Mouse (Mus musculus) inflammation-experienced regulatory T-cells (primary cell): ENCODE results near the gene Sdhaf2. TPM values are rescaled to one million over a fixed set of nuclear protein-coding genes. Genes with fewer than 3 reads are reported as not detected.

ENCODE experiments used
- polyA plus RNA-seq, 2 experiments: library from polyadenylated mRNA; unstranded; fragments of 100-300 nt; shearing (Covaris generic); gene quantifications; one replicate each; pipeline ENCODE4 v1.2.1; 2017

Sdhaf2 gene
- polyA plus RNA-seq = 10 to 100 TPM; 77.2 to 94.4 TPM

GRCm38 (mm10) chr19:10525910-10526309 lies at the start of gene Sdhaf2:
Sdhaf2 (minus strand) TSS chr19:10526142.

GRCm38 (mm10) chr19:10555624-10556510 lies 29.9 kb upstream of the Sdhaf2 start, which contains the start of gene Tmem216:
Tmem216 (minus strand) TSS chr19:10556238.

GRCm38 (mm10) chr19:10525106-10525901 lies 638 bp downstream of the Sdhaf2 start, which contains the start of gene Cpsf7:
Cpsf7 (plus strand) TSS chr19:10525266.

GRCm38 (mm10) chr19:10482703-10483102 lies 43.2 kb downstream of the Sdhaf2 start, which contains the start of gene Ppp1r32:
Ppp1r32 (minus strand) TSS chr19:10482928.

GRCm38 (mm10) chr19:10456752-10457483 lies 69.0 kb downstream of the Sdhaf2 start, which contains the start of gene Lrrc10b:
Lrrc10b (minus strand) TSS chr19:10457473.

Other genes with a start within 250 kb of the Sdhaf2 start
- gene Dagla, start 221.3 kb downstream of the Sdhaf2 start, polyA plus RNA-seq = under 1 TPM; 0.12 to 0.26 TPM
- gene Syt7, start 137.1 kb downstream of the Sdhaf2 start, polyA plus RNA-seq = under 1 TPM; 0.25 to 0.94 TPM
- not detected for gene Lrrc10b, start 68.7 kb downstream of the Sdhaf2 start, polyA plus RNA-seq
- gene Ppp1r32, start 43.2 kb downstream of the Sdhaf2 start, polyA plus RNA-seq = under 1 TPM; 0.39 to 0.62 TPM
- 10 to 100 TPM; 28.3 to 31.8 TPM for gene Cpsf7, start 876 bp downstream of the Sdhaf2 start, polyA plus RNA-seq
- 10 to 100 TPM in 1 of 2 experiments, 1 to 10 TPM in 1; 6.7 to 12.1 TPM for gene Tmem216, start 30.1 kb upstream of the Sdhaf2 start, polyA plus RNA-seq
- gene Cyb561a3, start 51.0 kb upstream of the Sdhaf2 start, polyA plus RNA-seq = 10 to 100 TPM; 39.2 to 48.2 TPM
- 10 to 100 TPM; 14.8 to 19.8 TPM for gene Tmem138, start 51.2 kb upstream of the Sdhaf2 start, polyA plus RNA-seq
- gene Ddb1, start 79.2 kb upstream of the Sdhaf2 start, polyA plus RNA-seq = 100 to 1,000 TPM; 159 to 166 TPM
- gene Tkfc, start 79.5 kb upstream of the Sdhaf2 start, polyA plus RNA-seq = 1 to 10 TPM; 8.0 to 8.2 TPM
- 1 to 10 TPM in 1 of 2 experiments, under 1 TPM in 1; 0.10 to 1.5 TPM for gene Vwce, start 108.1 kb upstream of the Sdhaf2 start, polyA plus RNA-seq
- gene Pga5, start 151.9 kb upstream of the Sdhaf2 start, polyA plus RNA-seq = not detected
- 10 to 100 TPM; 21.6 to 26.0 TPM for gene Vps37c, start 162.6 kb upstream of the Sdhaf2 start, polyA plus RNA-seq
- gene Cd5, start 212.9 kb upstream of the Sdhaf2 start, polyA plus RNA-seq = 100 to 1,000 TPM; 557 to 575 TPM